Mouse (Mus musculus) liver, adult (tissue): ENCODE results near the gene Galc.

Experiments
- GATA4 ChIP-seq: IDR thresholded peaks from 2 replicates; pipeline ENCODE4 v1.6.1; 2014; ENCODE audit warnings: mild to moderate bottlenecking, low read length; ENCODE audit not compliant: insufficient replicate concordance

Gene Galc

GRCm38 (mm10) chr12:98215512-98215911 lies 43.7 kb downstream of the Galc start:
- TF ChIP-seq GATA4: no peak

DNA sequence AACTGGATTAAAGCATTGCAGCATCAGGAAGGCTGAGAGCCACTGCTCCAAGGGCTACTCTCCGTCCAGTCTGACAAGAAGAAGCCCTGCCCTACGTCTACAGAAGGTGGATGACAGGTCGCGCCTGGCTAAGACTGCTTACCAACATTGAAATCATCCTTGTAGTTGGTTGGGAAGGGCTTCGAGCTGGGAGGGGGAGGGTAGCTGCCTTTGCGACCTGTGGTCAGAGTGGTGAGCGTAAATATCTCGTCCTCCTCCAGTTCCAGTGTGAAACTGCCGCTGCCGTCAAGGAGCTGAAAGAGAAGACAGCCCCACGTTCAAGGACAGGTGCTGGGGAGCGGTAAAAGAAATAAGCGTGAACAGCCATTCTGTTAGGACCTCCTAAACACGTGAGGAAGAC lies 45.1 kb downstream of the Galc start:
- no peak for TF ChIP-seq GATA4

- TF ChIP-seq GATA4: no peak
These were observed 45.5 kb downstream of the Galc start for GRCm38 (mm10) chr12:98213791-98214190.

GRCm38 (mm10) chr12:98213332-98213731 lies 45.9 kb downstream of the Galc start:
- TF ChIP-seq GATA4: no peak

- no peak for TF ChIP-seq GATA4
These were observed 46.6 kb downstream of the Galc start for GRCm38 (mm10) chr12:98212457-98213175.

GRCm38 (mm10) chr12:98210495-98210894 lies 48.8 kb downstream of the Galc start:
- no peak for TF ChIP-seq GATA4

- no peak for TF ChIP-seq GATA4
These were observed 51.2 kb downstream of the Galc start for GRCm38 (mm10) chr12:98208104-98208503.

DNA sequence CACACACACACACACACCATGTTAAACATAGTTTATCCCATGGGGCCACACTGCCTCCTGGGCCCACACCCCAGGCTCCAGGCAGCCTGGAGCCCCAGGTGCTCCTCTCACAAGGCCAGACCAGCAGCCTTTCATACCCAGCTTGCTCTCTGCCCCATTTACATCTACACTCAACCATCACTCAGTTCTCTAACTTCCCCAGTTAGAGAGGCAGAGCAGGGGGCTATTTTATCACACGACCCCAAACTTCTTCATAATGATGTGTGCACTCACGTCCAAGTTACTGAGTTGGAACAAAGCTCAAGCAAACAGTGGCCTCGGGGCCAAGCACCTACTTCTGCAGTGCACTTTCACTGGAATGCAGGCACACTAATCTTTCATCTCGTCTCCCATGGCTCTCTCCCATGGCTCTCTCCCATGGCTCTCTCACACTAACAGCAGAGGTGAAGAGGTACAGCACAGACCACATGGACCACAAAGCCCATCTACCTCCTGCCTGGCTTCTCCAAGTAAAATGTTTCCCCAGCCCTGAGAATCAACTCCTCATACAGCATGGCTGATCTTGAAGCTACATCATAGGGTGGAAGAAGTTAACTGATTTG lies 53.7 kb downstream of the Galc start:
- TF ChIP-seq GATA4: no peak

- no peak for TF ChIP-seq GATA4
These were observed 61.9 kb downstream of the Galc start for GRCm38 (mm10) chr12:98197401-98197800.

DNA sequence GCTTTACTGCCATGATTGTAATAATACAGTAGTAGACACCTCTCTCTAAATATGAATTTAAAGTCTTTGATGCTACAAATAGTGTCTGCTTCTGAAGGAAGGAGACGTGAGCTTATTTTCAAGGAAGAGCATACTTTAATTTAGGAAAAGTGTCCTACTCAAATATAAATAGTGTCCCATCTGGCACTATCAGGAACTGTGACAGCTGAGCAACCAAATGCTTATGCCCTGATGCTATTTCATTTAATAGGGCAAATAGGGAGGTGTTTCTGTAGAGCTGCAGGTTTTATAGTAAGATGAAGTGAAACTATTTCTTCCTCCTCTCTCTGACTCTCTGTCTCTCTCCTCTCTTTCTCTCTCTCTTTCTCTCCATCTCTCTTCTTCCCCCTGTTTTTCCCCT lies 69.1 kb downstream of the Galc start:
- no peak for TF ChIP-seq GATA4

DNA sequence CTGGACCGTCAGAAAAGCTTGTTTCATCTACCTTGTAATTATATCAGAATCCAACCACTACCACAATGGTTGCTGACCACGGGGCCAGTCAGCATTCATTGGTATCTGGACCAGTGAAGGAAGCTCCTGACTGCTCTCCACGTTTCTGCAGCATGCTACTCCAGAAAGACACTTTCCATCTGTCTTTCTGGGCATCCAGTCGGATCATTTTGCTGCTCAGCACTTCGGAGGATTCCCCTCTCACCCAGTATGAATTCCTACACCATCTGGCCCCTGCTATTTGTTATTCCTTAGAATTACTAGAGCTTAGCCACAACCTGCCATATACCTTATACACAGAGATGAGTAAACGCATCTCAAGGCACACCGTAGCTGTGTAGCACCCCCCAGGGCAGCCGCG lies 70.2 kb downstream of the Galc start:
- TF ChIP-seq GATA4: no peak

DNA sequence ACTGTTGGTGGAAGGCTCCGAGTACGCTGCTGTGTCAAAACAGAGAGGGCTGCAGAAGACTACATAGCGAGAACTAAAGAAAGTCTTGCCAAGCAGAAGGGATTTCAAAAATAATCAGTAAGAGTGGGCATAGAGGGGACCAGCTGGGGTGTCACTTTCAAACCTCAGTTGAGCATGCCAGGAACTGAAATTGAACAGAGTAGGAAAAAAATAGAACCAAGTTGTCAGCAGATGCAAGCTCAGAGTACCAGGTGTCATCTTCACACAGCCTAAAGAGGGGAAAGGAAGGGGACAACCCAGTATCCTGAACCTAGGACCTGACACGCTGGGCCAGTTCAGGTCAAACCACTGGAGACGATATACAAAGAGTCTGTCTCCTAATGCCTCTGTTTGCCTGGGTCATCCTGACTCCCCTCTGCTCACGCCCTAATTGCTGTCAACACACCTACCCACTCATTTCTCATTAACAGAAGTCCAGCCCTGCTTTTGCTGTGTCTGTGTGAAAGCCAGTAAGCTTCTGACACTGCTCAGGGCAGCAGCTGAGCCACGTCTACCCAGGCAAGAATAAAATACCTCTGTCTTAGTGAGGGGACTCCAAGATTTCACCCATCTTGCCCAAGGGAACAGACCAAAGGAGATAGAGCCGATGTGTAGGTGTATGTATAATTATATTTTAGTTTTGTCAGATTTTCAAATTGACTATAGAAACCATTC lies 71.9 kb downstream of the Galc start:
- no peak for TF ChIP-seq GATA4

DNA sequence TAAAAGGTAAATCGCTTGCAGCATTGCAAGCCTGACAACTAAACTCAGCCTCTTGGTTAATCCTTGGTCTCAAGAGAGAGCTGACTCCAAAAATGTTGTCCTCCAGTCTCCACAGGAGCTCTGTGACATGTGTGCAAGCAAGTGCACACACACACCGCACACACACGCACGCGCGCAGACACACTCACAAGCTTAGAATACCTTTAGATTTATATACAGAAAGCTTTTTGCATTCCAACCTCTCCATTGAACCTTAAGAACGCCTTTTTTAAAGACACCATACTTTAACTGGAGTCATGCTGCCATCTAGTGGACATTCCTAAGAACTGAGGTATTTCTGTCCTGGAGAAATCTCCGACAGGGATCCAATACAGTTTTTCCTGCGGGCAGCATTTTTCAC lies 77.5 kb downstream of the Galc start:
- TF ChIP-seq GATA4: no peak

DNA sequence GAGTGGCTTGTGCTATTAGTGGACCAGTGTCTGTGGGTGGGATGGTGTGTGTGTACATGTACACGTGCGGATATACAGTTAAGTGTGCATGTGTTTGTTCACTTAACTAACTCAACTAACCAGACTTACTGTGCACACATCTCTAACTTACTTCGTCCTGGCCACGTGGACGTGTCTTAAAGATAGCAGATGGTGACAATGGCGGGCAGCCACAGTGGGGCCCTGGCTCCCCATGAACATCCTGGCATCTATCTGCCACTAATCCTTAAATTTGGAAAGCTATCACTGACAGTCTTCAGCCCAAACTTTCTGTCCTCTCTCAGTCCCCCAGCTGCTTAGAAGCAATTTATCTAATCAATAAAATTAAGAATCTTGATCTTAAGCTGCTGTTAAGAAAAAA lies 78.5 kb downstream of the Galc start:
- TF ChIP-seq GATA4: no peak

- TF ChIP-seq GATA4: no peak
These were observed 78.9 kb downstream of the Galc start for GRCm38 (mm10) chr12:98180235-98180800.

GRCm38 (mm10) chr12:98179496-98179895 lies 79.8 kb downstream of the Galc start:
- no peak for TF ChIP-seq GATA4
